37 mouse cellular contexts compared by ENCODE assay signal in the genomic region with DNA sequence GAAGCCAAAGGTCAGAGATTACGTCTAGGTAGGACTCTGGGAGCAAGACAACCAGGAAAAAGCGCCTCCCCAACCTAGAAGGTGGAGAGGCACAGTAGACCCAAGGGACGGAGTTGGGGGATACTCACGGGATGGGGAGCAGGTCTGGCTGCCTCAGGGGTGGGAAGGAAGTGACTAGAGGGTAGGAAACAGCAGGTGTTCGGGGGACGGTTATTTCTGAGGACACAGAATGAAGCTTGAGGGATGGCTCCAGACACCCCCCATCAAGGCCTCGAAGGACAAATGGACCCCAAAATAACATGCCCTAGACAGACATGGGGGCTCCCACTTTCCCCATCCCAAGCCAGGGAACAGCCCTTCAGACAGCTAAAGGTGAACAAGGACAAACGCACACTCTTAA. TPM values are rescaled to one million over a fixed set of nuclear protein-coding genes. Genes with fewer than 3 reads are reported as not detected.
DNase-seq lines count a peak whose midpoint lies in the region; ATAC-seq and TF ChIP-seq lines count a peak whose summit lies in the region.
"Had no signal": no experiment of that assay in that cellular context is flagged by ENCODE, and none has a peak within 500 bp of the region (broad histone marks: within the 10 kb centered on the region; RNA-seq: fewer than 3 reads in every experiment).

No protein-coding gene starts in this region.

- no peak for DNase-seq in heart, embryonic 10.5 days (ENCODE audit: low spot score)
- no peak for DNase-seq in spleen, adult 2 months (ENCODE audit: low read depth in 1 of 2, low spot score in 2 of 2)
- no peak for DNase-seq in spleen, postnatal 4 days (ENCODE audit: low spot score in 2 of 2)
- peak; percentile 47 for DNase-seq in thymus, postnatal 0 days (ENCODE audit: low spot score)
- no peak for DNase-seq in layer of hippocampus, adult 2 months (ENCODE audit: low spot score in 2 of 2)
- DNase-seq in kidney, postnatal 25 days = no peak
- DNase-seq in ovary, postnatal 14 days (ENCODE audit: low spot score) = no peak
- DNase-seq: adrenal gland, postnatal 25 days; cerebellum, adult 18-20 months; cerebellum, postnatal 10 days; forebrain, postnatal 0 days; kidney, adult 11 months; kidney, postnatal 36 days; lung, adult 18-20 months; lung, postnatal 10 days; right cerebral cortex, postnatal 4 days had no signal

- WGBS in heart, embryonic 16.5 days = 76% methylated on average over 8 of the region's 8 CpGs
- WGBS in heart, embryonic 10.5 days = 82% methylated on average over 8 of the region's 8 CpGs
- WGBS in spleen, adult 2 months = 31% methylated on average over 8 of the region's 8 CpGs

- no peak for ATAC-seq in heart, embryonic 16.5 days (replicated peaks; ENCODE audit: extremely low read depth, insufficient read depth, low FRiP score)
- ATAC-seq: forebrain, postnatal 0 days; midbrain, embryonic 16.5 days; Patski had no signal

- peak overlapping the region; percentile 33; the same call in 1 of the 2 replicates for H3K9ac ChIP-seq in heart, embryonic 16.5 days (ENCODE audit: low read length)
- H3K9ac ChIP-seq: embryonic facial prominence, embryonic 13.5 days; forebrain, postnatal 0 days; hindbrain, embryonic 14.5 days; limb, embryonic 15.5 days; stomach, embryonic 15.5 days had no signal

- no peaks in the 10 kb centered on the region for H3K4me1 ChIP-seq in heart, embryonic 16.5 days (ENCODE audit: control insufficient read depth, insufficient read depth, low read length)
- peaks cover 9% of the 10 kb centered on the region for H3K4me1 ChIP-seq in heart, embryonic 10.5 days
- peaks cover 19% of the 10 kb centered on the region; the same call in 1 of the 2 replicates for H3K4me1 ChIP-seq in spleen, adult 2 months (ENCODE audit: control insufficient read depth, insufficient read depth, insufficient read length)
- H3K4me1 ChIP-seq: embryonic facial prominence, embryonic 13.5 days; limb, embryonic 10.5 days; limb, embryonic 15.5 days; stomach, embryonic 15.5 days had no signal

- peak overlapping the region; percentile 45 for H3K4me3 ChIP-seq in heart, embryonic 16.5 days (ENCODE audit: low read length)
- H3K4me3 ChIP-seq in heart, embryonic 10.5 days = no peak overlapping the region
- H3K4me3 ChIP-seq in spleen, adult 2 months (ENCODE audit: extremely low read depth, insufficient read depth, insufficient read length) = peak overlapping the region; percentile 56
- no peak overlapping the region for H3K4me3 ChIP-seq in layer of hippocampus, adult 2 months
- H3K4me3 ChIP-seq: embryonic facial prominence, embryonic 13.5 days; erythroblast, embryonic 14.5 days; limb, embryonic 10.5 days; limb, embryonic 15.5 days; stomach, embryonic 15.5 days had no signal

- no peak for TF ChIP-seq POLR2A in spleen, adult 2 months (IDR thresholded peaks at IDR 0.05; ENCODE audit: low read depth, low read length)

- H3K36me3 ChIP-seq in heart, embryonic 16.5 days (ENCODE audit: control insufficient read depth, insufficient read depth) = peaks cover 26% of the 10 kb centered on the region
- peaks cover 60% of the 10 kb centered on the region for H3K36me3 ChIP-seq in heart, embryonic 10.5 days
- H3K36me3 ChIP-seq in spleen, adult 2 months (ENCODE audit: control insufficient read depth, insufficient read depth, low read length) = peaks cover 33% of the 10 kb centered on the region

- H3K4me2 ChIP-seq in heart, embryonic 16.5 days (ENCODE audit: low read depth, low read length) = peak overlapping the region; percentile 26; the same call in 1 of the 2 replicates
- H3K4me2 ChIP-seq: embryonic facial prominence, embryonic 13.5 days; hindbrain, embryonic 14.5 days; limb, embryonic 15.5 days; midbrain, embryonic 11.5 days; stomach, embryonic 15.5 days had no signal

- no peaks in the 10 kb centered on the region for H3K9me3 ChIP-seq in heart, embryonic 16.5 days (replicated peaks; ENCODE audit: control insufficient read depth, low read length)
- H3K9me3 ChIP-seq in heart, embryonic 10.5 days = no peaks in the 10 kb centered on the region
- H3K9me3 ChIP-seq: embryonic facial prominence, embryonic 13.5 days; limb, embryonic 10.5 days; limb, embryonic 15.5 days; stomach, embryonic 15.5 days had no signal

- no peak for TF ChIP-seq CTCF in spleen, adult 2 months (IDR thresholded peaks at IDR 0.05; ENCODE audit: extremely low read depth, insufficient read depth, insufficient read length, insufficient replicate concordance)
- TF ChIP-seq CTCF in layer of hippocampus, adult 2 months (conservative IDR thresholded peaks at IDR 0.05) = no peak

- no peak overlapping the region for H3K27ac ChIP-seq in heart, embryonic 16.5 days (ENCODE audit: low read length)
- H3K27ac ChIP-seq in heart, embryonic 10.5 days = no peak overlapping the region
- peak overlapping the region; percentile 72 for H3K27ac ChIP-seq in spleen, adult 2 months (ENCODE audit: insufficient read depth, low read length)
- no peak overlapping the region for H3K27ac ChIP-seq in layer of hippocampus, adult 2 months
- H3K27ac ChIP-seq: embryonic facial prominence, embryonic 13.5 days; hindbrain, embryonic 14.5 days; limb, embryonic 10.5 days; limb, embryonic 15.5 days; macrophage; stomach, embryonic 15.5 days had no signal

- H3K27me3 ChIP-seq in heart, embryonic 16.5 days (ENCODE audit: control insufficient read depth, insufficient read depth, low read length) = no peaks in the 10 kb centered on the region
- no peaks in the 10 kb centered on the region for H3K27me3 ChIP-seq in heart, embryonic 10.5 days (ENCODE audit: insufficient read depth, poor library complexity, severe bottlenecking)
- H3K27me3 ChIP-seq in spleen, adult 2 months (ENCODE audit: control insufficient read depth, insufficient read depth, low read length) = no peaks in the 10 kb centered on the region
- H3K27me3 ChIP-seq: embryonic facial prominence, embryonic 13.5 days; limb, embryonic 15.5 days; Patski; stomach, embryonic 15.5 days had no signal

RNA-seq across cellular contexts. Expression of a gene that starts 1.0 kb away (rescaled TPM):
- 17.4 and 51.1 TPM in 2 replicates for polyA plus RNA-seq in heart, embryonic 16.5 days (2015; fragmentation: Nextera tagmentation; extraction: Ambion mirVana)
- polyA plus RNA-seq in heart, embryonic 10.5 days (2016; fragmentation: Nextera tagmentation; extraction: Ambion mirVana) = 4.3 and 6.3 TPM in 2 replicates
- polyA plus RNA-seq in spleen, adult 2 months (2012; rRNA removed) = 164 and 223 TPM in 2 replicates
- polyA plus RNA-seq in thymus, postnatal 0 days (2015; fragmentation: Nextera tagmentation; extraction: Ambion mirVana) = 890 and 915 TPM in 2 replicates
- total RNA-seq in layer of hippocampus, adult 2 months (2021) = 1 to 10 TPM in 1 of 2 experiments, under 1 TPM in 1; 0.98 to 1.2 TPM

RNA-seq across cellular contexts. Expression of a gene that starts 8.9 kb away (rescaled TPM):
- 41.1 and 45.9 TPM in 2 replicates for polyA plus RNA-seq in heart, embryonic 16.5 days (2015; fragmentation: Nextera tagmentation; extraction: Ambion mirVana)
- 58.2 and 58.9 TPM in 2 replicates for polyA plus RNA-seq in heart, embryonic 10.5 days (2016; fragmentation: Nextera tagmentation; extraction: Ambion mirVana)
- 115 and 208 TPM in 2 replicates for polyA plus RNA-seq in spleen, adult 2 months (2012; rRNA removed)
- polyA plus RNA-seq in thymus, postnatal 0 days (2015; fragmentation: Nextera tagmentation; extraction: Ambion mirVana) = 39.4 and 43.3 TPM in 2 replicates
- total RNA-seq in layer of hippocampus, adult 2 months (2021) = 10 to 100 TPM; 86.5 to 91.0 TPM

RNA-seq across cellular contexts. Expression of a gene that starts 28.2 kb away (rescaled TPM):
- polyA plus RNA-seq in heart, embryonic 16.5 days (2015; fragmentation: Nextera tagmentation; extraction: Ambion mirVana) = 1.4 TPM in 2 replicates
- 1.5 and 1.6 TPM in 2 replicates for polyA plus RNA-seq in heart, embryonic 10.5 days (2016; fragmentation: Nextera tagmentation; extraction: Ambion mirVana)
- polyA plus RNA-seq in spleen, adult 2 months (2012; rRNA removed) = 9.0 and 10.7 TPM in 2 replicates
- 5.1 and 6.7 TPM in 2 replicates for polyA plus RNA-seq in thymus, postnatal 0 days (2015; fragmentation: Nextera tagmentation; extraction: Ambion mirVana)
- total RNA-seq in layer of hippocampus, adult 2 months (2021) = 1 to 10 TPM; 7.0 to 7.6 TPM

RNA-seq across cellular contexts. Expression of a gene that starts 46.3 kb away (rescaled TPM):
- polyA plus RNA-seq in heart, embryonic 16.5 days (2015; fragmentation: Nextera tagmentation; extraction: Ambion mirVana) = 0.05 and 0.09 TPM in 2 replicates
- polyA plus RNA-seq in heart, embryonic 10.5 days (2016; fragmentation: Nextera tagmentation; extraction: Ambion mirVana) = not detected in 2 replicates
- 268 and 290 TPM in 2 replicates for polyA plus RNA-seq in spleen, adult 2 months (2012; rRNA removed)
- 0.13 and 0.22 TPM in 2 replicates for polyA plus RNA-seq in thymus, postnatal 0 days (2015; fragmentation: Nextera tagmentation; extraction: Ambion mirVana)
- not detected for total RNA-seq in layer of hippocampus, adult 2 months (2021)
- total RNA-seq: gastrocnemius, adult 8-10 months; hematopoietic stem cell, adult 5-6 weeks; layer of hippocampus, adult 8-10 months; layer of hippocampus, postnatal 25 days; left cerebral cortex, adult 8-10 months; MEL had no signal
- polyA plus RNA-seq: embryonic facial prominence, embryonic 13.5 days; erythroblast, embryonic 14.5 days; forebrain, embryonic 11.5 days; forebrain, postnatal 0 days; heart, embryonic 14.5 days; hindbrain, embryonic 14.5 days; kidney, embryonic 14.5 days; limb, embryonic 10.5 days; midbrain, embryonic 11.5 days; midbrain, embryonic 16.5 days; neural tube, embryonic 11.5 days; Patski had no signal

Comparison
In these comparisons a context has a peak if more than half of its experiments do, and no peak if none do; other contexts are left out.
1. H3K4me3 ChIP-seq: peak in heart, embryonic 16.5 days (single experiment) and spleen, adult 2 months (single experiment); none in heart, embryonic 10.5 days (single experiment) and layer of hippocampus, adult 2 months (single experiment).